Mouse (Mus musculus): ENCODE results near the gene Olfr725. TPM values are rescaled to one million over a fixed set of nuclear protein-coding genes. Genes with fewer than 3 reads are reported as not detected.

Gene Olfr725
- not detected for total RNA-seq (2021)
- long read RNA-seq: 0 reads

DNA sequence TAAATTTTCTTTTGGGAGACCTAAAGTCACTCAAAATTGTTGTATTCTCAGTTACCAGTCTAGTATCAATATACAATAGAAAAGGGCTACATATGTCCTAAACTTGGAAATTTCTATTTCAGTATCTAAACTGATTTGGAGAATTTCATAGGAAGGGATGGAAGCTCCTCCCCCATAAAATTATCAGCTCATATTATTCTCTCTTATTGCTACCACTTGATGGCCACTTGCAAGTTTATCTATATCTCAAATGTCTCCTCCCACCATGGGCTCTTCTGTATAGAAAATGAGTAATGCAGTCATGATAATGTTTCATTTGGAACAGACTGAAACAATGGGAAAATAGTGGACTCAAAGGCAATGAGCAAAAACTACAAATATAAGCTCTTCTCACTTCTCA lies at the start of gene Olfr725:
TSS of gene Olfr725 (minus strand) at position 101 of the 400 bp plus-strand sequence.
- DNase-seq (ENCODE audit: low spot score in 2 of 2): no peak

GRCm38 (mm10) chr14:50062733-50063104 lies 22.5 kb upstream of the Olfr725 start:
- peak in 1 of 2 experiments; percentile 3 for DNase-seq (ENCODE audit: low spot score in 2 of 2)

- peak; percentile 39 to 65 for DNase-seq (ENCODE audit: low spot score in 2 of 2)
Measured at GRCm38 (mm10) chr14:50061955-50062732, 22.0 kb upstream of the Olfr725 start.

GRCm38 (mm10) chr14:50061590-50061954 lies 21.4 kb upstream of the Olfr725 start:
- DNase-seq (ENCODE audit: low spot score in 2 of 2): no peak

DNA sequence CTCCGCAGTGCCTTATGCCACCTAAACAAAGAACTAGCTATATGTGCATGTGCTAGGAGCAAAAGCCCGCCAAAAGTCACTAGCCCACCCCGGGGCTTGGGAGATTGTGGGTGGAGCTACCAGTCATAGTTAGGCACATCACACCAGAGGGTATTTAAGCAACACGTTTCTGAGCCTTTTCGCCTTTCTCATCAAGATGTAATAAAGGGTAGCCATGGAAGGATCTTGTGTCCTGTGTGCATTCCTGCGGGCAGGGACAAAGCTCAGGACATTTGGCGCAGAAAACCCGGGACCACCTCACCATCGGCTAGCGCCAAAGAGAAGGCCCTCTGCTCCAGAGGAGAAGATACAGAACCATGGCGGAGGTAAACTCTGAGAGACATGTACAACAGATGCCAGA lies 21.0 kb upstream of the Olfr725 start:
- DNase-seq (ENCODE audit: low spot score in 2 of 2): peak in 1 of 2 experiments; percentile 3

GRCm38 (mm10) chr14:50032041-50032440 lies 8.1 kb downstream of the Olfr725 start:
- DNase-seq (ENCODE audit: low spot score in 2 of 2): no peak

GRCm38 (mm10) chr14:50031356-50031755 lies 8.8 kb downstream of the Olfr725 start:
- DNase-seq (ENCODE audit: low spot score in 2 of 2): no peak

DNA sequence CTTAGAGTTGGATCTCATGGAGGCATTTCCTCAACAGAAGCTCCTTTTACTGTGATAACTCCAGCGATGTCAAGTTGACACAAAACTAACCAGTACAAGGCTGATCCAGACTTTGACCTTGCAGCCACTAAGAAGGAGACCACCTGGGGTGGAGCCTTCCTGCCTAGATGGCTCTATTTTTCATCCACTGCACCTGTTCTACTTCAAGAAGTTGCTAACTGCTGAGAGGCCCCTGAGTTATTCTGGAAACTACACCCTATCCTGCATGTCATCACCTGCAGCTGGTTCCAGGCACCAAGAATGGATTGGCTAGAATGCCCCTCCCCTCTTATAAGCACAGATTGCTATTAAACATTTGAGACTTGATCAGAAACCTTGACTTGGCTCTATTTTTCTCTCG lies 13.8 kb downstream of the Olfr725 start:
- DNase-seq (ENCODE audit: low spot score in 2 of 2): no peak

Other genes starting within 250 kb of the Olfr725 start
- not detected for gene Olfr722, start 138.4 kb downstream of the Olfr725 start, total RNA-seq (2021)
- not detected for gene Olfr723, start 108.6 kb downstream of the Olfr725 start, total RNA-seq (2021)
- gene Olfr724, start 77.1 kb downstream of the Olfr725 start, total RNA-seq (2021): not detected
- gene Olfr726, start 50.6 kb upstream of the Olfr725 start, total RNA-seq (2021): not detected
- gene Olfr727, start 82.8 kb upstream of the Olfr725 start, total RNA-seq (2021): not detected
- not detected for gene Olfr728, start 102.3 kb upstream of the Olfr725 start, total RNA-seq (2021)
- not detected for gene Olfr729, start 112.5 kb upstream of the Olfr725 start, total RNA-seq (2021)
- not detected for gene Olfr730, start 147.8 kb upstream of the Olfr725 start, total RNA-seq (2021)
- not detected for gene Olfr731, start 201.5 kb upstream of the Olfr725 start, total RNA-seq (2021)
- not detected for gene Olfr732, start 243.8 kb upstream of the Olfr725 start, total RNA-seq (2021)

Measured in layer of hippocampus, postnatal 10 days (tissue).